Mouse (Mus musculus): ENCODE data around the gene Lrp5. TPM values are rescaled to one million over a fixed set of nuclear protein-coding genes. Genes with fewer than 3 reads are reported as not detected.
A peak's percentile ranks its signal among the peaks of the same experiment; 100 is the strongest.

Gene Lrp5
- total RNA-seq, 2 experiments from 2014 or later, result 24.6 to 28.2 TPM

DNA sequence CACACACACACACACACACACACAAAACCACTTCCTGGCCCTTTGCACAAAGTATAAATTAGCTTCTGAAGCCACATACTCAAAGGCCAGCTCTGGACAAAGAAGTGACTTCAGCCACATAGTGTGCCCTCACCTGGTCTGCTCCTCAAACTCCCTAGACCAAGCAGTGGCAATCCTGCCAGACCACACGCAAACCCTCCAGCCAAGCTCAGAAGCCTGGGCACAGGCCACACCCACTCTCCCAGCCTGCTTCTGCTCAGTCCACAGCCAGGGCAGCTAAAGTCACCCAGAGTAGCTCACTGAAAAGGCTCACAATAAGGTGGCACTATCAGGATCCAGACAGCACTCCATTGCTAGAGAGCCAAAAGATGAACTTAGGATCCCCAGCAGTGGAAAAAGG lies 30.2 kb downstream of the Lrp5 start:
- DNase-seq, result no peak

DNA sequence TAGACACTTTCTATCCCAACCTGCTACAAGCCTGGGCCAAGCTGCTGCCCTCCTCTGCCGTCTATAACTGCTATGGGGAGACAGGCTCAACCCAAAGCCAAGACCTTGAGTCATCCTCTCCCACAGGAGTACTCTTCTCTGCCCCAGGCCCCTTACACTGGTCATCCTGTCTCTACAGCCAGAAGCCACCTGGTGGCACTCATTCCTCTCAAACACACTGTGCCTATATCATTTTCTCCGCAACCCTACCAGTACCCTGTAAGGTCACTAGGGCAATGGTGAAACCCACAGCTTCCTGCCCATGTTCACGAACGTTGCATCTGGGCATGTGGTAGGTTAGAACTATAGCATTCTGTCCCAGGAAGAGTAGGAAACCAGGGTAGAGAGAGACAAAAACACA lies 31.4 kb downstream of the Lrp5 start:
- DNase-seq, result no peak

- no peak for DNase-seq
These were observed 32.3 kb downstream of the Lrp5 start for GRCm38 (mm10) chr19:3654058-3654457.

GRCm38 (mm10) chr19:3653508-3653907 lies 32.9 kb downstream of the Lrp5 start:
- DNase-seq, result no peak

DNA sequence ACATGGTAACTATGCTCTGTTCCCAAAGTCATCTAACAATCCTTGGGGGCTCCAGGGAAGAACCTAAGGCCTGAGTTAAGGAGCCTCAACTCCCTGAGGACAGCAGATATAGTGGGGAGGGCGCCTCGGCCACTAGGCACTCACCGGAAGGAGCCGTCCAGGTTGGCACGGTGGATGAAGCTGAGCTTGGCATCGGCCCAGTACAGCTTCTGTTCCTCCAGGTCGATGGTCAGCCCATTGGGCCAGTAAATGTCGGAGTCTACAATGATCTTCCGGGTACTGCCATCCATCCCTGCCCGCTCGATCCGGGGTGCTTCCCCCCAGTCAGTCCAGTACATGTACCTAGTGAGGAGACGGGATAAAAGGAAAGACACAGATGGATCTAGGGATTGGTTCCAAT lies 34.4 kb downstream of the Lrp5 start:
- no peak for DNase-seq

- DNase-seq, result no peak
These were observed 35.1 kb downstream of the Lrp5 start for GRCm38 (mm10) chr19:3651220-3651619.

GRCm38 (mm10) chr19:3650448-3650847 lies 35.9 kb downstream of the Lrp5 start:
- no peak for DNase-seq

GRCm38 (mm10) chr19:3648830-3649450 lies 37.4 kb downstream of the Lrp5 start:
- no peak for DNase-seq

DNA sequence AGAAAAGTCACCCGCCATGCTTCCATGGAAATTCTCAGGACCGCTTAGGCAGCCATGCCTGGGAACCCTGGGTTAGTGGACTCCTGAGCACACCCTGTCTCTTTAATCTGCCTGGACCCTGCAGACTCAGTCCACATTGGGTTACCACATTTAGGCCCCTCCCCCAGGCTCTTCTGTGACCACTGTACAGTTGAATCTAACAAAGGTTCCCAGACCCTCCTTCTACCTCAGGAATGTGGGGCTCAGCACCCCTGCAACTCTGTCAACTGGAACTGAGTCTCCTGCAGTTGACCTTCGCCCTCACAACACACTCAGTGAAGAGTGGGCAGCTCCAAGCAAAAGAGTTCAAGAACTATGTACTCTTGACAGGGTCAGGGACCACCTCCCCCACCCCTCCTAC lies 38.4 kb downstream of the Lrp5 start:
- DNase-seq, result no peak

- DNase-seq, result no peak
These were observed 40.6 kb downstream of the Lrp5 start for GRCm38 (mm10) chr19:3645813-3646212.

DNA sequence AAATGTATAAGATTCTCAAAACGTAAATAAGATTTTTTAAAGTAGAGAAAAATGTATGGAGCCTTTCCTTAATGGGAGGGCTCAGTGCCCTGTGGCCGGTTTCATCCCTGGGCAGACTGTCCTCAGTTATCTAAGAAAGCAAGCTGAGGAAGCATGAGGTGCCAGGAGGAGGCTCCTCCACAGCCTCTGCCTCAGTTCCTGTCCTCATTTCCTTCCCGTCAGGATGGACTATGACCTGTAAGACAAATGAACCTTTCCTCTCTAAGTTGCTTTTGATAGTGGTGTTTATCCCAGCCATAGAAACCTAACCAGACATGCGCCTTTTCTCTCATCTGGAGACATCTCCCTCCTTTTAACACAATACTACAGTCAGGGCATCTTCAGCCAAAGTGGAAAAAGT lies 41.0 kb downstream of the Lrp5 start:
- no peak for DNase-seq

- no peak for DNase-seq
These were observed 46.8 kb downstream of the Lrp5 start for GRCm38 (mm10) chr19:3639561-3639960.

DNA sequence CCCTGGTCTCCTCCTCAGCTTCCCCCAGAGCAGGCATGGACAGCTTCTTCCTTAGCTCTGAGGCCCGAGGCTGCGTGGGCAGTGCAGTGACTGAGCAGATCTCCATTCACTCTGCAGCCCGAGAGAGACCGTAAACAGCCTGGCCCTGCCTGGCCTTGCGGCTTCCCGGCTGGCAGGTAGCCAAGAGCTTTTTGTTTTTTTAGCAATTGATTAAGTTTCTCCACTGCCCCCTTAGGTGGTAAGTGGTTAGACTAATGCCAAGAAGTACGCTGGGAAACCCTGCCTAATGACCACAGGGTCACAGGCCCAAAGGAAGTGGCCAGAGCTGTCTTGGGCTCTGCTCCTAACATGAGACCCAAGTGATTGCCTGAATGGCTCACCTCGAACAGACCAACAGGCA lies 47.7 kb downstream of the Lrp5 start:
- DNase-seq, result peak; percentile 35

DNA sequence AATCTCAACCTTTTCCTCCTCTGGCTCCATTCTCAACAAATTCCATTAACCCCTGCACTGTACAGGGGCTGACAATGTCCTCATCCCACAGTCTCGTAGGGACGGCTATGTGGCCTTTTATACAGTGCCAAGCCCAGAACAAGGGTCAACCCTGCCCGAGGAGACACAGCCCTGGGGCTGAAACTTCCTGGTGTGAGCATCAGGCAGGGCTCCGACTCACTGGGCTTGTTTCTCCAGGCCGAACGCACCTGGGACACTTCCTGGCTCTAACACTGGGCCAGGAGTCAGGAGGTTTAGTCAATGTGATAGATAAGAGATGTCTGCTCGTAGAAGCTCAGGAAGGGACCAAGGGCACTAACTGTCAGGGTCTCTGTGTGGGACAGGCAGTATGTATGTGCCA lies 54.3 kb downstream of the Lrp5 start:
- DNase-seq, result no peak

DNA sequence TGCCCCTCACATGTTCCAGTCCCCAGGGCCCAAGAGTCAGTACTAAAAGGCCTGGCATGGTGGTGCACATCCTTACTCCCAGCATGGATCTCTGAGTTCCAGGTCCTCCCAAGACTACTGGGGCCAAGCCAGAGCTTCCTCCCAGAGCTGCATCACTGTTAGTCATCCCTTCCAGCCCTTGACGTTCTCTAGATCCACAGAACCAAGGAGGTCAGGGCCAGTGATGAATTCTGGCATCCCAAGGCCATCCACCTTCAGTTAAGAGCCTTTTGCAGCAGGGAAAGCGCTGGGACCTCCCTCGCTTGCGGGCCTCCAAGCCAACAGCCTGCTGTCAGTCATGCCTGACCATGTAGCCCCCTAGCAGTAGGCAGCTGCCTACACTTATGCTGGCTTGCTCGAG lies 54.9 kb downstream of the Lrp5 start:
- no peak for DNase-seq

DNA sequence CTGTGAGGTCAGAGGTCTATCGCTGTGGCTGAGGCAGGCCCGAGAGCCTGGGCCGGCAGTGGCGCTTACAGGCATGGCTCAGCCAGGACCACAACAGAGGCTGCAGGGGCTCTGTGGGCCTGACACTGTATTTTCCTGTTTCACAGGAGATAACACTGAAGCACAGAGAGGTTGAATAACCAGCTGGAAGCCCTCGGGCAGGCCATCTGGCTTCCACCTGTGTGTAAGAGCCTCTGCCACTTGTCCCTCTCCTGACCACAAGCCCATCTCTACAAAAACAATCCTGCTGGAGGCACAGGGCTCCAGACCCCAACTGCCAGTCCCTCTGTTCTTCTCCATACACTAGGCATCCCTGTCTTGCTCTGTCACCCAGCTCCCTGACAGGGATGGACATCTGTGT lies 55.9 kb downstream of the Lrp5 start:
- no peak for DNase-seq

DNA sequence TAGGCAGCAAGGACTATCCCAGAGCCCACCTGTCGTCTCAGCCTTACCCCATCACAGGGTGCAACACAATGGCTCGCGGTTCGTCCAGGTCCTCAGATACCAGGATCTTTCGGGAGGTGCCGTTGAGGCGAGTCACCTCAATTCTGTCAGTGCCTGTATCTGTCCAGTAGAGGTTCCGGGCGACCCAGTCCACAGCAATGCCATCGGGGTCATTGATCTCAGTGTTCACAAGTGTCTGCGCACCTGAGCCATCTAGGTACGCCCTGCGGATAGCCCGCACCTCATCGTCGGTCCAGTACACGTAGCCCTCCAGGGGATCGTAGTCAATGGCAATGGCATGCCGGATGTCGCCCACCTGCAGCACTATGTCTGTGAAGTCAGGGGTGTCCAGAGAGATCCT lies 56.3 kb downstream of the Lrp5 start:
- no peak for DNase-seq

- DNase-seq, result no peak
These were observed 58.1 kb downstream of the Lrp5 start for GRCm38 (mm10) chr19:3628223-3628622.

GRCm38 (mm10) chr19:3625111-3625510 lies 61.3 kb downstream of the Lrp5 start:
- DNase-seq, result no peak

DNA sequence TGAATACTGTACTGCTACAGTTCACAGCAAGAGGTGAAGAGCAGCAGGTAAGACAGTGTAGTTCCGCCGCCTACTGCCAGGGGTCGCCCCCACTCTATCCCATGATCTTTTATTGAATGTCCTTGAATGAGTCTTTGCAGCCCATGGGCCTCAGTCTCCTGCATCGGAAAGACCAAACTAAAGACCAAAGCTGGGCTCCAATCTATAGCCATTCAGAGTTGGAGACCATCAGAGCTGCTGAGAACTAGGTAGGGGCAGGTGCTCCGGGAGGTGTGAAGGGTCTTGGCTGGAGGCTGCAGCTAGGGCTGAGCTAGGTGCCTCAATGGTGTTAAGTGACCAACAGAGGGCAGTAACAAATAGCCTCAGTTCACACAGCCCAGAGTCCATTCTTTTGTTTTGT lies 62.5 kb downstream of the Lrp5 start:
- no peak for DNase-seq

DNA sequence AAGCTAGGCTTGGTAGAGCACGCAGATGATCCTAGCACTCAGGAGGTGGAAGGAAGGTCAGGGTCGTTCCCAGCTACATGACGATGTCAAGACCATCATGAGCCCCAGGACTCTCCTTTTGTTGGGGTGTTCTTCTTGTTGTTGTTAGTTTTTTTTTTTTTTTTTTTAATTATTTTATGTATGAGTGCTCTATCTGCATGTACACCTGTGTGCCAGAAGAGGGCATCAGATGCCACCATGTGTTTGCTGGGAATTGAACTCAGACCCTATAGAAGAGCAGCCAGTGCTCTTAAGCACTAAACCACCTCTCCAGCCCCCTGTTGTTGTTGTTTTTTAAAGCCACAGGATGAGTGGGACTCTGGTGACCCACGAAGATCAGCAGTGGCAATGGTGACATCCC lies 63.1 kb downstream of the Lrp5 start:
- no peak for DNase-seq

GRCm38 (mm10) chr19:3620871-3621270 lies 65.5 kb downstream of the Lrp5 start:
- DNase-seq, result no peak

DNA sequence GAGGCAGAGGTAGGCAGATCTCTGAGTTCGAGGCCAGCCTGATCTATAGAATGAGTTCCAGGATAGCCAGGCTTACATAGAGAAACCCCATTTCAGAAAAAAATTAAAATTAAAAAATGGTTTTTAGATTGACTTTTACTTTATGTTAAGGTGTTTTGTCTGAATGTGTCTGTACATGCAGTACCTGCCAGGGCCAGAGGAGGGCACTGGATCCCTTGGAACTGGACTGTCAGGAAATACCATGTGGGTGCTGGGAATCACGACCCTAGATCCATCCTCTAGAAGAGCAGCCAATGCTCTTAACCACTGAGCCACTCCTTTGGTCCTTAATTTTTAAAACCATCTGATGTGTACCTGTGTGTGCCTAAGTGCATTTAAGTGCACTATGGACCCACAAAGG lies 67.0 kb downstream of the Lrp5 start:
- DNase-seq, result no peak

DNA sequence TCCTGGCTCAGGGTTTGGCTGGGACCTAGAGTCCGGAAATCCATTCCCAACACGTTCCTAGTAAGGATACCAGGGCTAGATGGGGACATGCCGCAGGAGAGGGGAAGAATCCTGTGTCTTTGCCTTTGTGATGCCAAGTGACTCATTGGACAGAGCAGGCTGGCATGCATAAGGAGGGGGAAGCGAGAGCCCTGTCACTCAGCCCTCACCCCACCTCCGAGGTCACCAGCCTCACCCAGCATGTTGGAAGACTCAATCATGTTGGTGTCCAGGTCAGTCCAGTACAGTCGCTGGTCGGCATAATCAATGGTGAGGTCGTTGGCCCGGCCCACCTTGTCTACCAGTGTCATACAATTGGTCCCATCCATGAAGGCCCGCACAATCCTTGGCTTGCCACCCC lies 72.4 kb downstream of the Lrp5 start:
- DNase-seq, result no peak

All from gastrocnemius, postnatal 25 days (tissue).